Mouse (Mus musculus) embryonic facial prominence, embryonic 15.5 days (tissue): ENCODE measurements around the gene Cntn5. TPM values are rescaled to one million over a fixed set of nuclear protein-coding genes. Genes with fewer than 3 reads are reported as not detected.

ENCODE experiments used
- ATAC-seq: fragments of 200-750 bp; cut with Nextera tagmentation; 2 replicates; pipeline ENCODE4 v1.8.0; 2017; ENCODE audit warnings: low read depth, moderate TSS enrichment; ENCODE audit not compliant: insufficient number of reproducible peaks, low FRiP score, low TSS enrichment
- H3K27ac ChIP-seq: fragments of 300-500 bp; sonication (generic); replicated peaks from 2 replicates; pipeline ENCODE4 v1.5.1; 2015; ENCODE audit warnings: mild to moderate bottlenecking, inconsistent platforms
- H3K27me3 ChIP-seq: fragments of 300-500 bp; sonication (generic); 2 replicates; pipeline ENCODE4 v1.6.1; 2015; ENCODE audit warnings: inconsistent platforms
- H3K36me3 ChIP-seq: fragments of 300-500 bp; sonication (generic); 2 replicates; pipeline ENCODE4 v1.6.1; 2015; ENCODE audit warnings: mild to moderate bottlenecking, inconsistent platforms
- H3K4me1 ChIP-seq: fragments of 300-500 bp; sonication (generic); 2 replicates; pipeline ENCODE4 v1.6.1; 2015; ENCODE audit warnings: inconsistent platforms
- H3K4me2 ChIP-seq: fragments of 300-500 bp; sonication (generic); replicated peaks from 2 replicates; pipeline ENCODE4 v1.6.1; 2015; ENCODE audit warnings: mild to moderate bottlenecking, inconsistent platforms
- H3K4me3 ChIP-seq: fragments of 300-500 bp; sonication (generic); replicated peaks from 2 replicates; pipeline ENCODE4 v1.5.1; 2015; ENCODE audit warnings: mild to moderate bottlenecking, inconsistent platforms
- H3K9ac ChIP-seq: fragments of 300-500 bp; sonication (generic); 2 replicates; pipeline ENCODE4 v1.6.1; 2015; ENCODE audit warnings: inconsistent platforms
- H3K9me3 ChIP-seq: fragments of 300-500 bp; sonication (generic); replicated peaks from 2 replicates; pipeline ENCODE4 v1.6.1; 2016; ENCODE audit warnings: inconsistent platforms
- WGBS: fragments of 180-500 bp; shearing (Covaris S2); methylation state at CpG from one replicate; pipeline ENCODE4 v1.1.7; 2015; 5-methylcytosine and 5-hydroxymethylcytosine counted together
- polyA plus RNA-seq: library from polyadenylated mRNA; unstranded; fragments of >200 nt; fragmentation: Nextera tagmentation; extraction: Ambion mirVana; gene quantifications from 2 replicates; pipeline ENCODE4 v1.2.1, GENCODE M21; 2015

The Cntn5 gene
- polyA plus RNA-seq, 1 experiment from 2014 or later, result 1.8 TPM

DNA sequence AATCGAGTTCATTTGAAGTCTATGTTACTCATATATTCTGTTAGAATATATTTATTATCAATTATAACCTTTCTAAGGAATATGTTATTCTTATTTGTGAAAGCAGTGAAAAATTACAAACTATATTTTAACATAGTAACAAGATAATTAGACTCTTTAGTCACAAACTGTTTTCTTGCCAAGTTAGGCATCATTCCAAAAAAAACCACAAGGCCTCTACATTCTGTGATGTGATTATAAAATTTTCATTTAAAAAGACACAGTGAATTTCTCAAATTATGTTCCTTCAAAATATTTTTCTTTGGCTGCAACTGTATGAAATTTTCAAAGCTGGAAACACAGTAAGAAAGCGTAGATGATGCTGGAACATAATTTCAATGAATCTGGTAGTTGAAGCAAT is 180.4 kb downstream of the Cntn5 start:
- Histone ChIP-seq H3K27me3 (no peaks in the 10 kb centered on the region), H3K9ac (no peak overlapping the region), H3K9me3 (no peaks in the 10 kb centered on the region), H3K4me2 (no peak overlapping the region), H3K4me3 (no peak overlapping the region), H3K27ac (no peak overlapping the region), H3K4me1 (no peaks in the 10 kb centered on the region), H3K36me3 (no peaks in the 10 kb centered on the region)
- no peak for ATAC-seq
- 76% methylated on average over 2 of the region's 2 CpGs for whole genome bisulfite sequencing

DNA sequence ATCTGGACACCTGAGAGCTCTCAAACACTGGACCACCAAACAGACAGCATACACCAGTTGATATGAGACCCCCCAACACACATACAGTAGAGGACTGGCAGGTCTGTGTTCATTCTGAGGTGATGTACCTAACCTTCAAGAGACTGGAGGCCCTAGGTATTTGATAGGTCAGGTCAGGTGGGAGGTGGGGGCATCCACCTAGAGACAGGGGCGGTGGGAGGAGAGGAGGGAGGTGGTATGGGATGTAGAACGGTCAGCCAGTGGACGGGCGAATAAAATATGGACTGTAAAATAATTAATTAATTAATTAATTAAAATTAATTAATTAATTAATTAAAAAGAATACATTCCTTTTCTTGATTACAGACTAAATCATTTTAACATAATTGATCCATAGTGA is 182.5 kb downstream of the Cntn5 start:
- Histone ChIP-seq H3K4me2 (no peak overlapping the region), H3K4me1 (no peaks in the 10 kb centered on the region), H3K9ac (no peak overlapping the region), H3K27ac (no peak overlapping the region), H3K4me3 (no peak overlapping the region), H3K27me3 (no peaks in the 10 kb centered on the region), H3K9me3 (no peaks in the 10 kb centered on the region), H3K36me3 (no peaks in the 10 kb centered on the region)
- WGBS, result 90% methylated on average over 4 of the region's 4 CpGs
- no peak for ATAC-seq

DNA sequence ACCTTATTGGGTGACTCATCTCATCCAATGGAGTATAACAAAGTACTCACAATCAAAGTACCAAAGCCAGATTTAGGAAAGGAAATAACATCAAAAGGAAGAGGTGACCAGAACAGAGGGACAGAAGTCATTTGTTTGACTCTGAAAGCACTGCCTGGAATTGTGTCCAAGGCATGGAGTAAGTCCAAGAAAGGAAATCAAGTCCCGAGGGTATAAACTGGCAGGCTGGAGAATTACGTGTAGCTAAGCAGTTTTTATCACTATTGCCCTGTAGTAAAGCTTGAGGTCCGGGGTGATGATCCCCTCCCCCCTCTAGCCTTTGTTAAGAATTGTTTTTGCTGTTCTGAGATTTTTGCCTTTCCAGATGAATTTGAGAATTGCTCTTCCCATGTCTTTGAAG is 185.6 kb downstream of the Cntn5 start:
- Histone ChIP-seq H3K9me3 (no peaks in the 10 kb centered on the region), H3K4me1 (no peaks in the 10 kb centered on the region), H3K36me3 (no peaks in the 10 kb centered on the region), H3K9ac (no peak overlapping the region), H3K27me3 (no peaks in the 10 kb centered on the region), H3K4me2 (no peak overlapping the region), H3K27ac (no peak overlapping the region), H3K4me3 (no peak overlapping the region)
- ATAC-seq, result no peak
- WGBS, result 43% methylated on average over 3 of the region's 3 CpGs

DNA sequence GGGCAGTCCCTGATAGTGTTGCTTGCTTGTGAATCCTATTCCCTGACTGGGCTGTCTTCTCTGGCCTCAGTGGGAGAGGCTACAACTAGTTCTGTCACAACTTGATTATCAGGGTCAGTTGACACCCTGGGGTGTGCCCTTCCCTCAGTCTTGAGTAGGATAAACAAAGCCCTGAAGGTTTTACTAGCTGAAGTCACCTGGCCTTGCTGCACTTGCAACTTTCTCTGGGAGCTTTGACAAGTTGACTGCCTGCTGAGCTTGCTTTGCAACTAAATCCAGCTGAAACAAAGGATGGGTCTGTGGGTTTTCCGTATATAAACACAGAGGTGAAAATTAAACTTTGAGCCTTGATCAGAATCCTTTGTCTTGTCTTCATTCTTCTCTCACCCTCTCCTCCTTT is 190.9 kb downstream of the Cntn5 start:
- 26% methylated on average over 1 of the region's 1 CpGs for WGBS
- no peak overlapping the region for H3K4me2 ChIP-seq
- H3K4me3 ChIP-seq, result no peak overlapping the region
- no peak overlapping the region for H3K9ac ChIP-seq
- no peaks in the 10 kb centered on the region for H3K4me1 ChIP-seq
- no peaks in the 10 kb centered on the region for H3K9me3 ChIP-seq
- H3K27ac ChIP-seq, result no peak overlapping the region
- no peak for ATAC-seq
- H3K27me3 ChIP-seq, result no peaks in the 10 kb centered on the region
- H3K36me3 ChIP-seq, result no peaks in the 10 kb centered on the region

DNA sequence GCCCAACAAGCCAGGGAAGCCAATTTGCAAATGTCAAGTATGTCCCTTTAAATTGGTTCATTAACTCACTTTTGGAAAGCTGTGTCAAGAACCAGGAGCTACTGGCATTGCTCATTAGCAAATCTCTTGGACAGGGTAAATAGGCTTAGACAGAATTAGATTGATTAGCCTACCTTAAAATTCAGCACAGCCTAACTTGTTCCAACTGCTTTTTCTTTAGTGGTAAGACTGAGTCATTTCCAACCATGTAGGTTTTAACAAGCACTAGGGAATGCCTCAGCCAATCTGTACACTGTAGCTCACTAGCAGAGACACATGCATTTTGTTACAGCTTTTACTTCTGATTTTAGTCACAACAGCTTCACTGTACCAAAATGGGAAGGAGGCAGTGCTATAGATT is 222.9 kb downstream of the Cntn5 start:
- no peaks in the 10 kb centered on the region for H3K36me3 ChIP-seq
- ATAC-seq, result no peak
- H3K4me3 ChIP-seq, result no peak overlapping the region
- H3K27me3 ChIP-seq, result no peaks in the 10 kb centered on the region
- no peak overlapping the region for H3K4me2 ChIP-seq
- no peak overlapping the region for H3K27ac ChIP-seq
- no peaks in the 10 kb centered on the region for H3K9me3 ChIP-seq
- no peak overlapping the region for H3K9ac ChIP-seq
- no peaks in the 10 kb centered on the region for H3K4me1 ChIP-seq

DNA sequence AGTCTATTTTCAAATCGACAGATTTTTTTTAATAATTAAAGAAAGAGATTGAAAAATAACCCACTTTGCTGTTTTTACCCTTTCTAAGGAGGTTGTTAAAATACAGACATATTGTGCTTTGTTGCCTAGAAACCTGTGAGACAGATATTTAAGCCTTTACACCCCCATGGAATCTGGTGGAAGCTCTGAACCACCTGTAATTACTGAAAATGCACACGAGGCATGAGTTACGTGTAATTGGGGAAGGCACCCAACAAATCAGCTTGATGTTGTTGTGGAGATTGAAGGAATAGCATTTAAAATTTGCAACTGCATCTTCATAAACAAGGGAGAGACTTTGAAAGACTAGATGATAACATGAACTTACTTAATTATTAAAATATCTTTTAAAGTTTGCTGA is 223.4 kb downstream of the Cntn5 start:
- H3K36me3 ChIP-seq, result no peaks in the 10 kb centered on the region

DNA sequence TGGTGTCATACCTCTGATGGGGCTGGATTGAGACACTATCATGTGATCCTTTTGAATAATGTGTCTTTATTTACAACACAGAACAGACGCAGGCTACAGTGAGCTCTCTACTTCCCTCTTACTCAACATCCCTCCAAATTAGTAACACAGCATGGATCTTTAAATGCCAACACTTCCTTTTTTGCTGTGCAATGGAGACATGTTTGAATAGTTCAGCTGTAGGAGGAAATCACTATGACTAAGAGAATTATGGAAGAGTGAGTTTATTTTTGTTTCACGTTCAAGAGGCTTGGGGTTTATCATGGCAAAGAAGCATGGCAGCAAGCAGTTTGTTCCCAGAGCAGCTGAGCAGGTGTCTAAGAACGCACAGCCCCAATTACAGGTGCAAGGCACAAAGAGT is 235.9 kb downstream of the Cntn5 start:
- H3K27me3 ChIP-seq, result no peaks in the 10 kb centered on the region
- no peak overlapping the region for H3K4me3 ChIP-seq
- H3K9me3 ChIP-seq, result no peaks in the 10 kb centered on the region
- no peaks in the 10 kb centered on the region for H3K36me3 ChIP-seq
- WGBS, result 65% methylated on average over 3 of the region's 3 CpGs
- ATAC-seq, result no peak
- no peak overlapping the region for H3K9ac ChIP-seq
- H3K4me1 ChIP-seq, result no peaks in the 10 kb centered on the region
- H3K27ac ChIP-seq, result no peak overlapping the region
- H3K4me2 ChIP-seq, result no peak overlapping the region

More for the DNA sequence above, 223.4 kb downstream of the Cntn5 start:
- H3K4me2 ChIP-seq, result no peak overlapping the region
- no peak overlapping the region for H3K9ac ChIP-seq
- no peaks in the 10 kb centered on the region for H3K4me1 ChIP-seq
- no peak overlapping the region for H3K4me3 ChIP-seq
- ATAC-seq, result no peak
- no peaks in the 10 kb centered on the region for H3K27me3 ChIP-seq
- H3K9me3 ChIP-seq, result no peaks in the 10 kb centered on the region
- H3K27ac ChIP-seq, result no peak overlapping the region
- 77% methylated on average over 3 of the region's 3 CpGs for WGBS

DNA sequence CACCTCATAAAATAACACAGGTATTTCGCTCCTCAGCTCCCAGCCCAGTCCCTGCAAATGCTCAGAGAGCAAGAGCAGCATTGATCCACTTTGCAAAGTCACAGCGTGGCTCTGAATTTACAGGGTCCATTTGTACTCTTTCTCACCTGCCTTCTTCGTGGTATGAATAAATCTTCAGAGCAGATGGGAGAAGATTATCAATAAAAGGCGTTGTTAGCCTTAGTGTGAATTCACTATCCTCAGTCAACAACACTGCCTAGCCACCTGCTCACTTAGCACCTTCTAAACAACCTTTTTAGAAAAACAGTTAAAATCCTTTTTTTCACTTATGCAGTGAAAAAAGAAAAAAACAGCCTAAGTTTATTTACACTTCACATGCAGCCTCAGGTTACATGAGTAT is 237.1 kb downstream of the Cntn5 start:
- Histone ChIP-seq H3K9ac (no peak overlapping the region), H3K27me3 (no peaks in the 10 kb centered on the region), H3K4me3 (no peak overlapping the region), H3K4me1 (no peaks in the 10 kb centered on the region), H3K9me3 (no peaks in the 10 kb centered on the region), H3K27ac (no peak overlapping the region), H3K36me3 (no peaks in the 10 kb centered on the region), H3K4me2 (no peak overlapping the region)
- no peak for ATAC-seq
- 70% methylated on average over 4 of the region's 4 CpGs for WGBS

DNA sequence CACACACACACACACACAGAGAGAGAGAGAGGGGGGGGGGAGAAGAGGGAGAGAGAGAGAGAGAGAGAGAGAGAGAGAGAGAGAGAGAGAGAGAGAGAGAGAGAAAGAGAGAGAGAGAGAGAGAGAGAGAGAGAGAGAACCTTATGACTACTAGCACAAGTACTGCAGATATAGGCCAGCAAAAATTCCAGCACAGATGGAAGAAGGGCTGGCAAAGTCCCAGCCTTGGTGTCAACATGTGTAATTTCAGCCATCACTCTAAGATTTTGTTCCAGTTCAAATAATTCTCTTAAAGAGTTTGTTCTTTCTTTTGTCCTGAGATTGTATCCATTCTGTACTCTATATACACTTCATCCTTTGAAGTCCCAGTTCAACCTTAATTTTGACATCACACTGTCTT is 238.8 kb downstream of the Cntn5 start:
- no peak for ATAC-seq
- H3K27ac ChIP-seq, result no peak overlapping the region
- no peak overlapping the region for H3K4me3 ChIP-seq
- H3K9me3 ChIP-seq, result no peaks in the 10 kb centered on the region
- H3K36me3 ChIP-seq, result no peaks in the 10 kb centered on the region
- H3K4me2 ChIP-seq, result no peak overlapping the region
- H3K4me1 ChIP-seq, result no peaks in the 10 kb centered on the region
- H3K9ac ChIP-seq, result no peak overlapping the region
- no peaks in the 10 kb centered on the region for H3K27me3 ChIP-seq

DNA sequence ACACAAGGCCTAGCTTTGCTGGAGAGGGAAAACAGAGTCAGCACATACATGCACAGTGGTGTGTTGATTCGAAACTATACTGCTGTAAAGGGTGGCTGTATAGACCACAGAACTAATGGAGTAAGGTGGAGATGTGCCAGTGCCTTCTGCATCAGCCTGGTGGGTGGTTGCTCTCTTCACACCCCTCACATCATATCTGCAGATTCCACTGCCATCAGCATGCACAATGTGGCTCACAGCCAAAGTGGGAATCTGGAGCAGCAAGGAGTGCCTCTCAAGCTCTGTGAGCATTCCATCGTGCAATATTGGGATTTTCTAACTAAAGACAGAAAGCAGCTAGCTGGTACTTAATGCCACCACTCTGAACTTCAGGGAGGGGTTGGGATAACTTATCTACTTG is 241.5 kb downstream of the Cntn5 start:
- Histone ChIP-seq H3K9me3 (no peaks in the 10 kb centered on the region), H3K4me3 (no peak overlapping the region), H3K27ac (no peak overlapping the region), H3K27me3 (no peaks in the 10 kb centered on the region), H3K36me3 (no peaks in the 10 kb centered on the region), H3K9ac (no peak overlapping the region), H3K4me2 (no peak overlapping the region), H3K4me1 (no peaks in the 10 kb centered on the region)
- 44% methylated on average over 2 of the region's 2 CpGs for WGBS
- ATAC-seq, result no peak

DNA sequence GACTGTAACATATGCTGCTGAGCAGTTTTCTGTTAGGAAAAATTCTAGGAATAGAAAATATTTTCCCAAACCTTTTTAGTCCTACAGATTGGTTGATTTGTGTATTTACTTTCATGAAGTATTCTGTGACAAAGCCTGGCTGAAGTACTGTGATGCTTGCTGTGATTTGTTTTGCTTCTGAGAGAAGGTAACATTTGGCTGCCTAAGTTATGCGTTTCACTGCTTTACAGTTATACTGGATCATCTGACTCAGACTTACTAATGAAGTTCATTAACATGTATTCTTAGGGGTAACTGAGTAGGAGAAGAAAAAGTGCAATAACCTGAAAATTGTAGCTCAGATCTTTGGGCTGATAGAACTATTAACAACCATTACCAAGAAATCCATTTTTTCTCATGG is 245.1 kb downstream of the Cntn5 start:
- Histone ChIP-seq H3K4me3 (no peak overlapping the region), H3K27me3 (no peaks in the 10 kb centered on the region), H3K36me3 (no peaks in the 10 kb centered on the region), H3K9me3 (no peaks in the 10 kb centered on the region), H3K4me1 (no peaks in the 10 kb centered on the region), H3K9ac (no peak overlapping the region), H3K4me2 (no peak overlapping the region), H3K27ac (no peak overlapping the region)
- no peak for ATAC-seq
- WGBS, result 59% methylated on average over 1 of the region's 1 CpGs

DNA sequence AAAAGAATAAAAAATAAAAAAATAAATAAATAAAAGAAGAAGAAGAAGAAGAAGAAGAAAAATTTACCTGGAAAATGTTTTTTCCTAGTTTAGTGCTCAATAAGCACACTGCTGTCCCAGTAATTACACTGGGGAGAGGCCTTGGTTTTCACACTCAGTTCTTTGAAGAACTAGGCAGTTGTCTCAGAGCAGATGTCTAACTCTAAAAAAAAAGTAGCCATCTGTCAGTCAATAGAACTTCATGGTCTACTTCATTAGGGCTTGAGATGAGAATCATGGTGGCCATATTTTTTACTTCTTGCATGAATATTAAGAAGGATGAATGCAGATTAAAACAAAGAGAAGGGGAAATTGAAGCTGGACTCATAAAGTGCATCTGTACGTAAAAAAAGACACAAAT is 246.5 kb downstream of the Cntn5 start:
- Histone ChIP-seq H3K4me3 (no peak overlapping the region), H3K9ac (no peak overlapping the region), H3K36me3 (no peaks in the 10 kb centered on the region), H3K9me3 (no peaks in the 10 kb centered on the region), H3K4me2 (no peak overlapping the region), H3K27ac (no peak overlapping the region), H3K27me3 (no peaks in the 10 kb centered on the region), H3K4me1 (no peaks in the 10 kb centered on the region)
- no peak for ATAC-seq
- WGBS, result 80% methylated on average over 1 of the region's 1 CpGs
